Mouse (Mus musculus): ENCODE measurements at regions not wholly inside any gene's neighbourhood (a gene's known extent, or its start where the extent isn't known, plus 50 kb on each side); places are given as distances from the start of the nearest gene placed in this dataset.
A peak's percentile ranks its signal among the peaks of the same experiment; 100 is the strongest.

DNA sequence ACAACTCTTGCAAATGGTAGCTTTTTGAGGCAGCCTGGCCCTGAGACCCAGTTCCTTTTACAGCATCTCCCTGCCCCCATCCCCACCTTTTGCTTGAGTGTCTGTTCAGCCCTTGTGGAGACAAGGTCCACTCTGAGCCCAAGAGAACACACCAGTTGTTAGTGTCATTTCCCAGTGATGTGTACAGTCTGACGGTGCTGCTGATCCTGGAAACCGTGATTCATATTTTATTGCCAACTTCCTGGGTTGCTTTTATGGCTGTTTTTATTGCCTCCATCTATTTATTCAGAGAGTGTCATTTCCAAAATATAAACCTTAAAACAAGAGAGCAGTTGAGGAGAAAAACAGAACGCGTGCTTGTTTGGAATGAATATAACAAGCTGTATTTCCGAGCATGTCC lies 309.6 kb upstream of the Isl1 start:
- Histone ChIP-seq H3K9ac (no peak overlapping the region), H3K4me2 (no peak overlapping the region), H3K4me1 (replicated peaks) (no peaks in the 10 kb centered on the region), H3K9me3 (replicated peaks) (no peaks in the 10 kb centered on the region), H3K36me3 (no peaks in the 10 kb centered on the region), H3K27ac (ENCODE audit: poor library complexity, severe bottlenecking) (no peak overlapping the region), H3K4me3 (no peak overlapping the region), H3K27me3 (replicated peaks) (no peaks in the 10 kb centered on the region)
- WGBS: 80% methylated on average over 5 of the region's 5 CpGs
- ATAC-seq (ENCODE audit: insufficient number of reproducible peaks, low FRiP score): no peak

- Histone ChIP-seq H3K4me2 (no peak overlapping the region), H3K4me1 (replicated peaks) (no peaks in the 10 kb centered on the region), H3K27me3 (replicated peaks) (no peaks in the 10 kb centered on the region), H3K4me3 (no peak overlapping the region), H3K9me3 (replicated peaks) (no peaks in the 10 kb centered on the region), H3K27ac (ENCODE audit: poor library complexity, severe bottlenecking) (no peak overlapping the region), H3K9ac (no peak overlapping the region), H3K36me3 (no peaks in the 10 kb centered on the region)
- ATAC-seq (ENCODE audit: insufficient number of reproducible peaks, low FRiP score): no peak
- 84% methylated on average over 4 of the region's 4 CpGs for WGBS
These were observed 286.9 kb upstream of the Isl1 start for GRCm38 (mm10) chr13:116596346-116596745.

GRCm38 (mm10) chr13:116595512-116595911 lies 286.0 kb upstream of the Isl1 start:
- Histone ChIP-seq H3K4me2 (no peak overlapping the region), H3K9ac (no peak overlapping the region), H3K9me3 (replicated peaks) (no peaks in the 10 kb centered on the region), H3K27ac (ENCODE audit: poor library complexity, severe bottlenecking) (no peak overlapping the region), H3K4me1 (replicated peaks) (no peaks in the 10 kb centered on the region), H3K4me3 (no peak overlapping the region), H3K36me3 (no peaks in the 10 kb centered on the region), H3K27me3 (replicated peaks) (no peaks in the 10 kb centered on the region)
- 86% methylated on average over 2 of the region's 2 CpGs for WGBS
- ATAC-seq (ENCODE audit: insufficient number of reproducible peaks, low FRiP score): no peak

DNA sequence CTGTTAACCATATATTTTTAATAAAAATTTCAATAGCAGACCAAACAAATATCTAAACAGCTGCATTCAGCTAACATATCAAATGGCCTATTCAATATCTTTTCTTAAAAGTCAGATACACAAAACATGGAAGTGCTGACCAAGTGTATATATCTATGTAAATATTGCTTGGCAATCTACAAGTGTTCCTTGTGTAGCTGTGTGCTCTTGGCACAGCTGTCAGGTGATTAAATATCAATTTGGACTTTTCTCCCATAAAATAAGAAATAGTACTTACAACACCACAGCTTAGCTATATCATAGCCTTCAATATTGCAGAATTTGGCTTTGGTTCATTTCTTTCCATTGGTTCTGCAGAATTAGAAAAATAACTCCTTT lies 266.5 kb upstream of the Isl1 start:
- no peak overlapping the region for H3K9ac ChIP-seq
- no peak overlapping the region for H3K27ac ChIP-seq (ENCODE audit: poor library complexity, severe bottlenecking)
- no peak overlapping the region for H3K4me2 ChIP-seq
- H3K36me3 ChIP-seq: no peaks in the 10 kb centered on the region
- no peak for ATAC-seq (ENCODE audit: insufficient number of reproducible peaks, low FRiP score)
- no peaks in the 10 kb centered on the region for H3K4me1 ChIP-seq (replicated peaks)
- H3K9me3 ChIP-seq (replicated peaks): 0 out of 2 replicates have a peak, but pooled peaks cover 4% of the 10 kb centered on the region
- H3K4me3 ChIP-seq: no peak overlapping the region
- H3K27me3 ChIP-seq (replicated peaks): no peaks in the 10 kb centered on the region

- WGBS: 71% methylated on average over 11 of the region's 11 CpGs
These were observed 265.9 kb upstream of the Isl1 start for GRCm38 (mm10) chr13:116575274-116575957.

GRCm38 (mm10) chr13:116555053-116555452 lies 245.6 kb upstream of the Isl1 start:
- Histone ChIP-seq H3K27me3 (replicated peaks) (no peaks in the 10 kb centered on the region), H3K27ac (ENCODE audit: poor library complexity, severe bottlenecking) (no peak overlapping the region), H3K9me3 (replicated peaks) (no peaks in the 10 kb centered on the region), H3K4me2 (no peak overlapping the region), H3K9ac (no peak overlapping the region), H3K4me1 (replicated peaks) (no peaks in the 10 kb centered on the region), H3K4me3 (no peak overlapping the region), H3K36me3 (no peaks in the 10 kb centered on the region)
- ATAC-seq (ENCODE audit: insufficient number of reproducible peaks, low FRiP score): no peak
- WGBS: 50% methylated on average over 4 of the region's 4 CpGs

More at GRCm38 (mm10) chr13:116575274-116575957, 265.9 kb upstream of the Isl1 start:
- Histone ChIP-seq H3K9ac (no peak overlapping the region), H3K36me3 (no peaks in the 10 kb centered on the region), H3K27me3 (replicated peaks) (no peaks in the 10 kb centered on the region), H3K4me3 (no peak overlapping the region), H3K27ac (ENCODE audit: poor library complexity, severe bottlenecking) (no peak overlapping the region), H3K4me1 (replicated peaks) (no peaks in the 10 kb centered on the region), H3K9me3 (replicated peaks) (0 out of 2 replicates have a peak, but pooled peaks cover 4% of the 10 kb centered on the region), H3K4me2 (no peak overlapping the region)
- no peak for ATAC-seq (ENCODE audit: insufficient number of reproducible peaks, low FRiP score)

- Histone ChIP-seq H3K27ac (ENCODE audit: poor library complexity, severe bottlenecking) (no peak overlapping the region), H3K4me1 (replicated peaks) (no peaks in the 10 kb centered on the region), H3K9me3 (replicated peaks) (no peaks in the 10 kb centered on the region), H3K36me3 (no peaks in the 10 kb centered on the region), H3K4me2 (no peak overlapping the region), H3K4me3 (no peak overlapping the region), H3K27me3 (replicated peaks) (no peaks in the 10 kb centered on the region), H3K9ac (no peak overlapping the region)
- WGBS: 80% methylated on average over 3 of the region's 3 CpGs
- ATAC-seq (ENCODE audit: insufficient number of reproducible peaks, low FRiP score): no peak
These were observed 225.7 kb upstream of the Isl1 start for GRCm38 (mm10) chr13:116535211-116535610.

GRCm38 (mm10) chr13:116533163-116533562 lies 223.7 kb upstream of the Isl1 start:
- WGBS: 81% methylated on average over 3 of the region's 3 CpGs

GRCm38 (mm10) chr13:116528289-116528688 lies 218.8 kb upstream of the Isl1 start:
- Histone ChIP-seq H3K4me3 (no peak overlapping the region), H3K27ac (ENCODE audit: poor library complexity, severe bottlenecking) (no peak overlapping the region), H3K4me1 (replicated peaks) (no peaks in the 10 kb centered on the region), H3K4me2 (no peak overlapping the region), H3K9ac (no peak overlapping the region), H3K27me3 (replicated peaks) (no peaks in the 10 kb centered on the region), H3K36me3 (no peaks in the 10 kb centered on the region), H3K9me3 (replicated peaks) (no peaks in the 10 kb centered on the region)
- WGBS: 19% methylated on average over 1 of the region's 1 CpGs
- no peak for ATAC-seq (ENCODE audit: insufficient number of reproducible peaks, low FRiP score)

More at GRCm38 (mm10) chr13:116533163-116533562, 223.7 kb upstream of the Isl1 start:
- H3K27ac ChIP-seq (ENCODE audit: poor library complexity, severe bottlenecking): no peak overlapping the region
- no peak overlapping the region for H3K4me3 ChIP-seq
- H3K4me1 ChIP-seq (replicated peaks): no peaks in the 10 kb centered on the region
- no peaks in the 10 kb centered on the region for H3K36me3 ChIP-seq
- H3K9me3 ChIP-seq (replicated peaks): no peaks in the 10 kb centered on the region
- H3K27me3 ChIP-seq (replicated peaks): no peaks in the 10 kb centered on the region
- no peak overlapping the region for H3K4me2 ChIP-seq
- H3K9ac ChIP-seq: no peak overlapping the region
- no peak for ATAC-seq (ENCODE audit: insufficient number of reproducible peaks, low FRiP score)

GRCm38 (mm10) chr13:116527037-116527436 lies 217.5 kb upstream of the Isl1 start:
- Histone ChIP-seq H3K9me3 (replicated peaks) (no peaks in the 10 kb centered on the region), H3K4me3 (no peak overlapping the region), H3K4me2 (no peak overlapping the region), H3K4me1 (replicated peaks) (no peaks in the 10 kb centered on the region), H3K36me3 (no peaks in the 10 kb centered on the region), H3K27ac (ENCODE audit: poor library complexity, severe bottlenecking) (no peak overlapping the region), H3K27me3 (replicated peaks) (no peaks in the 10 kb centered on the region), H3K9ac (no peak overlapping the region)
- WGBS: 55% methylated on average over 7 of the region's 7 CpGs
- no peak for ATAC-seq (ENCODE audit: insufficient number of reproducible peaks, low FRiP score)

DNA sequence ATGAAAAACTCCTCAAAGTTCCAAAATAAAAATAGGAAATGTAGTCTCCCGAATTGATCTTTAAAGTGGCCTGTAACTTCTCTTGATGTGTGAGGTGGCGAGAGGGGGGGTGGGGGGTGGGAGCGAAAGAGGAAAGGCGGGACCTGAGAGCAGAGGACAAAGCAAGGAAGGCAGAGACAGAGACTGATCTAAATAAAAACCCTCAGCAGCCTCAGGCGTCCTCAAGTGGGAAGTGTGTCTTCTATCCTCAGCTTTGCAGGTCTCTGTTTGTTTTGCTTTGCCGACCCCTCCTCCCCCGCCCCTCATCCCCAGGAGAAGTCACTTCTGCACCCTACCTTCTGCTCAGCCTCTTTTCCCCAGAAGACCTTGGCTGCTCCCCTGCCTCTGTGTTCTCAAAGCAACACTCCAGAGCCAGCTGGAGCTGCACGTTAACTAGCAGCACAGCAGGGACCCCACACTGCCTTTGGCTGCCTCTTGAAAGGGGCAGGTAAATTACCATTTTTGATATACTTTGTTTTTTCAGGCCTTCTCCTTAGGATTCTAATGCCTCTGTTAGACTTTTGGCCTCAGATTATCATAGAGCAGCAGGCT lies 214.3 kb upstream of the Isl1 start:
- H3K4me3 ChIP-seq: no peak overlapping the region
- H3K9me3 ChIP-seq (replicated peaks): no peaks in the 10 kb centered on the region
- no peak for ATAC-seq (ENCODE audit: insufficient number of reproducible peaks, low FRiP score)
- peak overlapping the region; percentile 41; the same call in 1 of the 2 replicates for H3K9ac ChIP-seq
- no peaks in the 10 kb centered on the region for H3K36me3 ChIP-seq
- no peaks in the 10 kb centered on the region for H3K27me3 ChIP-seq (replicated peaks)
- WGBS: 4% methylated on average over 8 of the region's 8 CpGs
- no peaks in the 10 kb centered on the region for H3K4me1 ChIP-seq (replicated peaks)
- H3K4me2 ChIP-seq: peak overlapping the region; percentile 55
- H3K27ac ChIP-seq (ENCODE audit: poor library complexity, severe bottlenecking): no peak overlapping the region

Measured in heart, embryonic 12.5 days (tissue).